Mouse (Mus musculus) inflammation-experienced regulatory T-cells, adult 16 weeks (primary cell): Measurements from ENCODE around the gene Wdfy1. TPM values are rescaled to one million over a fixed set of nuclear protein-coding genes. Genes with fewer than 3 reads are reported as not detected.

Source experiments
- polyA plus RNA-seq: library from polyadenylated mRNA; unstranded; fragments of 100-300 nt; shearing (Covaris generic); gene quantifications from one replicate; pipeline ENCODE4 v1.2.1, GENCODE M21; 2017

Gene Wdfy1
- polyA plus RNA-seq: 19.3 TPM

DNA sequence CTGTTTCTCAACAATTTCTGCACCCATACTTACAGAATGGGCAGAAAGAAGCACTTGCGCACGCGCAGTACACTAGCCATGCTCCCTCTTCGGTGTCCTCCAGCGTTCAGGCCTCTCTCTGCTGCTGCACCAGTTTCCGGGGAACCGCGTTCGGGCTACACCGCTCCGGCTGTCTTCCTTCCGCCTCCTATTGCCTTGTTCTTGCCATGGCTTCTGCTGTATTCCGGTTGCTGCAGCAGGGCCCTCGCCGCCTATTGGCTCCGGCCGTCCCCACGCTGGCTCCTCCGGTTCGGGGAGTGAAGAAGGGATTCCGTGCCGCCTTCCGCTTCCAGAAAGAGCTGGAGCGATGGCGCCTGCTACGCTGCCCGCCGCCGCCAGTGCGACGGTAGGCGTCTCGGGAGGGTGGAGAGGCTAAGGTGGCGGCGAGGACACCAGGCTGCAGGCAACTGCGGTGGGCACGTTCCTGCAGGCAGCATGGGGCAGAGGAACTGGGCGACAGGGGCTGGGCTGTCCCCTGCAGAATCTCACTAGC, at the start of gene Wdfy1, which contains the start of gene Mrpl44:
Gene Wdfy1 (minus strand): TSS at position 217 of the 532 bp plus-strand sequence.
Gene Mrpl44 (plus strand): TSS at position 92 of the 532 bp plus-strand sequence.

DNA sequence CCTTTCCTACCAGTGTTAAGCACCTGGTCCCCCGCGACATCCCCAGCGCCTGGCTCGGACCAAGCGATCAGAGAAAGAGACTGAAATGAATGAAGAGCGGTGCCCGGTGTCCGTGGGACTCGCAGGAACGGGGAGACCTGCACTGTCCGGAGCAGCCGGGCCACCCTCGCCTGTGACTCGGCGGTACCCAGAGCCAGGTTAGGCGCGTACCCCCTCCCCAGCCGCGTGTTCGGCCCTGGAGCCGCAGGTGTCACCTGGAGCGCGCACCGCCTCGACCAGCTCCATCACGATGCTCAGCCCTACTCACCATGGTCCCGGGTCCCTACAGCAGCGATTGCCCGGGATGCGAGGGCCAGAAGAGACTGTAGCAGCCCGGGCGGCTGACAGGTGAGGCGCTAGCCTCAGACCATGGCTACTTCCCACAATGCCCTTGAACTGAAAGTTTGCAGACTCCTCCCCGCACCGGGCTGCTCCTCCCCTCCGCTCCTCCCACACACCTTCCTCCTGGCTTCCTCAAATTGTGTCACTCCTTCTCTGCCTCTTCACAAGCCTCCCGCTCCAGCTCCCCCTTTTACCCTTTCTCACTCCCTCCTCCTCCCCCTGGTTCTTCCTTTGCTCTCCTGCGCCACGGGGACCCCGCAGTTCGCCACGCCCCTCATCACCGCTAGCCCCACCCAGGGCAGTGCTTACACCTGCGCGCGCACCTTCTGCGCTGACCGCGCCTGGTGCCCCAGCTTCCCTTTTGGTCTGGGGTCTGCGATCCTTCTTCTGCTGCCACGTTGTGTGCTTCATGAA, 104.2 kb downstream of the Wdfy1 start, which contains the start of gene Ap1s3:
Gene Ap1s3 (minus strand): TSS at position 430 of the 795 bp plus-strand sequence.

Other genes with a start within 250 kb of the Wdfy1 start
- 1.7 TPM for gene Ap1s3, start 104.2 kb downstream of the Wdfy1 start, polyA plus RNA-seq
- gene Mrpl44, start 125 bp downstream of the Wdfy1 start, polyA plus RNA-seq: 52.8 TPM
- gene Serpine2, start 85.0 kb upstream of the Wdfy1 start, polyA plus RNA-seq: 0.13 TPM